Mouse (Mus musculus) hindbrain, embryonic 13.5 days (tissue): Measurements from ENCODE around the gene Slc35a5. TPM values are rescaled to one million over a fixed set of nuclear protein-coding genes. Genes with fewer than 3 reads are reported as not detected.

Experiments used
- ATAC-seq: fragments of 200-750 bp; cut with Nextera tagmentation; 2 replicates; pipeline ENCODE4 v1.8.0; 2017; ENCODE audit warnings: moderate TSS enrichment; ENCODE audit not compliant: low FRiP score
- H3K27ac ChIP-seq: fragments of 300-500 bp; sonication (generic); 2 replicates; pipeline ENCODE4 v1.5.1; 2015; ENCODE audit warnings: inconsistent platforms, mild to moderate bottlenecking, moderate library complexity
- H3K27me3 ChIP-seq: fragments of 300-500 bp; sonication (generic); 2 replicates; pipeline ENCODE4 v1.6.1; 2015; ENCODE audit warnings: mild to moderate bottlenecking, inconsistent platforms
- H3K36me3 ChIP-seq: fragments of 300-500 bp; sonication (generic); 2 replicates; pipeline ENCODE4 v1.6.1; 2015; ENCODE audit warnings: mild to moderate bottlenecking, inconsistent platforms
- H3K4me1 ChIP-seq: fragments of 300-500 bp; sonication (generic); replicated peaks from 2 replicates; pipeline ENCODE4 v1.6.1; 2015; ENCODE audit warnings: inconsistent platforms
- H3K4me2 ChIP-seq: fragments of 300-500 bp; sonication (generic); 2 replicates; pipeline ENCODE4 v1.6.1; 2015; ENCODE audit warnings: inconsistent platforms, mild to moderate bottlenecking, moderate library complexity
- H3K4me3 ChIP-seq: fragments of 300-500 bp; sonication (generic); 2 replicates; pipeline ENCODE4 v1.5.1; 2015; ENCODE audit warnings: mild to moderate bottlenecking, inconsistent platforms
- H3K9ac ChIP-seq: fragments of 300-500 bp; sonication (generic); 2 replicates; pipeline ENCODE4 v1.6.1; 2015; ENCODE audit warnings: mild to moderate bottlenecking, inconsistent platforms
- H3K9me3 ChIP-seq: fragments of 300-500 bp; sonication (generic); 2 replicates; pipeline ENCODE4 v1.6.1; 2016; ENCODE audit warnings: inconsistent platforms
- WGBS: fragments of 180-500 bp; shearing (Covaris S2); methylation state at CpG from one replicate; pipeline ENCODE4 v1.1.7; 2015; 5-methylcytosine and 5-hydroxymethylcytosine counted together
- polyA plus RNA-seq: library from polyadenylated mRNA; unstranded; fragments of >200 nt; fragmentation: Nextera tagmentation; extraction: Ambion mirVana; gene quantifications from 2 replicates; pipeline ENCODE4 v1.2.1, GENCODE M21; 2015

Gene Slc35a5
- polyA plus RNA-seq, 1 experiment from 2014 or later: 34.1 TPM

DNA sequence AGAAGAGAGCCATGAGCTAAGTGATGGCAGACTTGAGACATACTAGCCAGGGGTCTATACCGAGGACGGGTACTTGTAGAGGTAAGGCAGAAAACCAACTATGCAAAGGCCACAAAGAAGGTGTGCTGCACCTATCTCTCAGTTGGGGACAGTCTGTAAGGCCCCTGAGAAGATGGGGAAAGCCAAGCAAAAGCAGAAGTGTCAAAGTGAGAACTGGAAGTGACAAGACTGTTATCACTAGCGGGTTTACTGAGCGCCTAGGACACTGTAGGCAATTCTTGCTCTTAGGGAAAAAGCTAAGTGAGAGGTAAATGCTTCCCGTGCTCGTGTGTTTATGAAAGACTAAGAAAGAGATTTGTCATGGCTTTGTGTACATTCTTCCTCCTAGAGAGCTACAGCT is 13.4 kb downstream of the Slc35a5 start:
- H3K9me3 ChIP-seq: peaks cover 4% of the 10 kb centered on the region; the same call in 1 of the 2 replicates
- no peaks in the 10 kb centered on the region for H3K4me1 ChIP-seq
- peaks cover 83% of the 10 kb centered on the region for H3K36me3 ChIP-seq
- no peak overlapping the region for H3K4me2 ChIP-seq
- no peaks in the 10 kb centered on the region for H3K27me3 ChIP-seq
- WGBS: 90% methylated on average over 6 of the region's 6 CpGs
- H3K4me3 ChIP-seq: no peak overlapping the region
- no peak overlapping the region for H3K9ac ChIP-seq
- ATAC-seq: no peak
- no peak overlapping the region for H3K27ac ChIP-seq

DNA sequence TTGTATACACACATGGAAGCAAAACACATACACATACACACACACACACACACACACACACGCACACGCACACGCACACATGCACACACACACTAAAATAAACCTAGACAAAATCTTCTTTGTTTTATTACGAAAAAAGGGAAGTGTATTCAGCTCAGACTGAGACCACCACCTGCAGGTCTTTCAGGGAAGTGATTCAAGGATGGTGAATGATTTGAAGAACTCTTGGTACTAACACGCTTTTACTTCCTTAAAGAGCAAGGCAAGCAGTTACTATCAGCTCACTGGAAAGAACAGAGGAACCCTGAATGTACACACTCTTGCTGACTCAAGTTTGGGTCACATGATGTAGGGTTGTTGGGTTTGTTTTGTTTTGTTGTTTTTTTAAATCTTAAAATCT is 15.9 kb downstream of the Slc35a5 start:
- H3K27ac ChIP-seq: no peak overlapping the region
- no peak overlapping the region for H3K4me2 ChIP-seq
- no peaks in the 10 kb centered on the region for H3K4me1 ChIP-seq
- no peak overlapping the region for H3K4me3 ChIP-seq
- H3K27me3 ChIP-seq: no peaks in the 10 kb centered on the region
- H3K36me3 ChIP-seq: peaks cover 81% of the 10 kb centered on the region
- no peak overlapping the region for H3K9ac ChIP-seq
- ATAC-seq: no peak
- H3K9me3 ChIP-seq: peaks cover 13% of the 10 kb centered on the region; the same call in 1 of the 2 replicates
- WGBS: 96% methylated on average over 5 of the region's 5 CpGs

DNA sequence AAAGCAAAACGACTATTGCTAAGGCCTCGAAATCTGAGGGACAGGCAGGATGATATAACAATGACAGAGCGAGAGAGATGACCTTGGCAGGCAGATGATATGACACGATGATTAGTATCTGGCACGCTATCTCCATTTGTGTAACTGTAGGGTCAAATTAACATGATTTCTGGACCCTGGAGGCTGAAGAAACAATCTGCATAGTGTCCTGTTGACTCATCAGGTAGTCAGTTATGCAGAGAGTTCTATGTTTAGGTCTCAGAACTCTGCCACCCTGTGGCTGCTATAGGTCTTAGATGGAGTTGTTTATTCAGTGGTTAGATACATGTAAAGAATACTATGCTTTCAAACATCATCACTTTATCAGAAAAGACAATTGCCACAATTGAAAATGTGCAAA is 16.8 kb downstream of the Slc35a5 start:
- H3K4me3 ChIP-seq: no peak overlapping the region
- 97% methylated on average over 5 of the region's 5 CpGs for WGBS
- no peaks in the 10 kb centered on the region for H3K4me1 ChIP-seq
- H3K9me3 ChIP-seq: peaks cover 13% of the 10 kb centered on the region; the same call in 1 of the 2 replicates
- H3K27me3 ChIP-seq: no peaks in the 10 kb centered on the region
- H3K4me2 ChIP-seq: no peak overlapping the region
- peaks cover 73% of the 10 kb centered on the region for H3K36me3 ChIP-seq
- no peak overlapping the region for H3K27ac ChIP-seq
- no peak overlapping the region for H3K9ac ChIP-seq
- no peak for ATAC-seq

DNA sequence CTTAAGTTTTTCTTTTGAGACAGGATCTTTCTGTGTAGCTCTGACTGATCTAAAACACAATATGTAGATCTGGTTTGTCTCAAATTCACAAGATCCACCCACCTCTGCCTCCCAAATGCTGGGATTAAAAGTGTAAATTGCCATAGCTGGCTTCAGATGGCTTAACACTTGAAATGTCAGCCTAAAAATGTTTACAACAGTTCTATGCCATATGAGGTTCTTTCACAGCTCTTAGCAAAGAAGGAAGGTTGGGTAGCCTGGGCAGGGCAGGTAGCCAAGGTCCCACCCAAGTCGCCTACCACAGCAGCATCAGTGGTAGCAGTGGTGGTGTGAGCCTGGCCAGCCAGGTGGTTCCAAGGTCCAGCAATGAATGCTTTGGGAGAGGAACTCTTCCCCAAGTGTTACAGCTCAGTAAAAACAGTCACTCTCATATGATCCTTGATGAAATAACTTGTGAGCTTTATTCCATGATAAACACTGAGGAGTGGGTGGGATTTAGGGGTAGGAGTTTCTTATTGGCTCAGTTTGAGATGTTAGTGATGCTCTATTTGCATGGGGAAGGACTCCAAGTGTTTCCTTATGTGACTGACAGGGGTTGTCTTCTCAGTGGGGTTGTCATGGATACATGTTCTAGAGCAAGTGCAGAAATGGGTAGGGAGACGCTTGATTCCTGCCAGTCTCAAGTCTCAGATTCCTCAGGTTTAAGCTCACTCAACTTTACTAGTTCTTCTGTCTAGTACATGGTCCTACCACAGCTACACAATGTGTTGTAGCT is 30.4 kb downstream of the Slc35a5 start:
- Histone ChIP-seq H3K9ac (no peak overlapping the region), H3K4me3 (no peak overlapping the region), H3K4me2 (no peak overlapping the region), H3K27me3 (no peaks in the 10 kb centered on the region), H3K36me3 (no peaks in the 10 kb centered on the region), H3K27ac (no peak overlapping the region), H3K9me3 (no peaks in the 10 kb centered on the region), H3K4me1 (no peaks in the 10 kb centered on the region)
- 91% methylated on average over 2 of the region's 2 CpGs for WGBS
- ATAC-seq: no peak

DNA sequence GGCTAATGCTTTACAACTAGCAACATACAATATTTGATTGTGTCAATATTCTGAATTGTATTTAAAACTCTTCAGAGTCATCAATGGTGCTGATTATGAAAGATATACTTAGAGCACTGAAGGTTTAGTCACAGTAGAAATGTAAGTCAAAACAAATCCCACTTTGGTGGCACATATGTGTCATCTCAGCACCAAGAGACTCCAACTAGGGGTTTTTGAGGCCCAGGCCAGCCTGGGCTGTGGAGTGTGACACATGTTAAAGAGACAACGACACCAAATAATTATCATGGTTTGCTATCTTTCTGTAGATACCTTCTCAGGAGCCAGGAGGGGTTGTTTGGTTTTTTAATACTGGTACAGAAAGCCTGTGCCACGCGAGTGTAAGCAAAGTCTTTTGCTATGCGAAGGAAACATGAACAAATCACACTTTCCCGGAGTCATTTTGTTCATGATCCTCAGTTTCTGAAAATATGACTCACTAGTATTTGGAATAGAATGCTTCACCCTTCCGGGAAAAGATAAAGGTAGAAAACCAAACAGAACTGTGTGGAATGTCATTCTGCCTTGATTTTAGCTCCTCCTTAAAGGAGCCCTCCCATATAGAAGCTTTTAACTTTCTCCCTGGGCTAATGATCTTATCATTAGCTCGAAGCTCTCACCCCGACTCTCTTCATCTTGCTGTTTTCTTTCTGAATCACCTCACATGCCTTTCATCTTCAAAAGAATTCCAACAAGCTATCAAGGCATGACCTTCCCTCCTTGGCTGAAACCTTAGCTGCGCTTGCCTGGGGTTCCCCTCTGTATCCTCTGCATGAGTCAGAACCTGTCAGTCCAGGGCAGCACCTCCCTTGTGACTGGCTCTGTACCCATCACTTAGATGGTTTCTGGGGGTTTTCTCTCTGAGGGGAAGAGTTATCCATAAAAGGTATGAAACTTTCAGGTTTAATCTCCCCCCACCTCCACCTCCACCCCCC is 34.0 kb downstream of the Slc35a5 start:
- 81% methylated on average over 9 of the region's 9 CpGs for WGBS
- H3K27me3 ChIP-seq: no peaks in the 10 kb centered on the region
- no peak overlapping the region for H3K9ac ChIP-seq
- no peak overlapping the region for H3K4me3 ChIP-seq
- no peaks in the 10 kb centered on the region for H3K36me3 ChIP-seq
- H3K27ac ChIP-seq: no peak overlapping the region
- no peak overlapping the region for H3K4me2 ChIP-seq
- no peaks in the 10 kb centered on the region for H3K4me1 ChIP-seq
- no peak for ATAC-seq
- H3K9me3 ChIP-seq: no peaks in the 10 kb centered on the region

DNA sequence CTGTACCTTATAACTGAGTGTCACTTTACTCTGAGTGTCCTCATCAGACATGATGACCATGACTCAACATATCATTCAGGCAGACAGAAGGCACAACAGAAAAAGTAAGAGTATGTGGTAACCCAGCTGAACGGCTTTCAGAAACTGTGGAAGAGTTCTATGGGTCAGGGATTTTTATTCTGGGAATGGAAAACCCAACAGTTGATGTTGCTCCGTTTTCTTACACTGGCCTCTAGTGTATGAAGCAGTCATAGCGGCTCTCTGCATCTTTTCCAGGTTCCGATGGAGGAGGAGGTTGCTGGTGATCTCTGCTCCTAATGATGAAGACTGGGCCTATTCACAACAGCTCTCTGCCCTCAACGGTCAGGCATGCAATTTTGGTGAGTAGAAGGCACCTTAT is 35.9 kb downstream of the Slc35a5 start:
- Histone ChIP-seq H3K9me3 (no peaks in the 10 kb centered on the region), H3K4me3 (no peak overlapping the region), H3K27me3 (no peaks in the 10 kb centered on the region), H3K4me2 (no peak overlapping the region), H3K27ac (no peak overlapping the region), H3K36me3 (no peaks in the 10 kb centered on the region), H3K4me1 (no peaks in the 10 kb centered on the region), H3K9ac (no peak overlapping the region)
- 72% methylated on average over 5 of the region's 5 CpGs for WGBS
- ATAC-seq: no peak

DNA sequence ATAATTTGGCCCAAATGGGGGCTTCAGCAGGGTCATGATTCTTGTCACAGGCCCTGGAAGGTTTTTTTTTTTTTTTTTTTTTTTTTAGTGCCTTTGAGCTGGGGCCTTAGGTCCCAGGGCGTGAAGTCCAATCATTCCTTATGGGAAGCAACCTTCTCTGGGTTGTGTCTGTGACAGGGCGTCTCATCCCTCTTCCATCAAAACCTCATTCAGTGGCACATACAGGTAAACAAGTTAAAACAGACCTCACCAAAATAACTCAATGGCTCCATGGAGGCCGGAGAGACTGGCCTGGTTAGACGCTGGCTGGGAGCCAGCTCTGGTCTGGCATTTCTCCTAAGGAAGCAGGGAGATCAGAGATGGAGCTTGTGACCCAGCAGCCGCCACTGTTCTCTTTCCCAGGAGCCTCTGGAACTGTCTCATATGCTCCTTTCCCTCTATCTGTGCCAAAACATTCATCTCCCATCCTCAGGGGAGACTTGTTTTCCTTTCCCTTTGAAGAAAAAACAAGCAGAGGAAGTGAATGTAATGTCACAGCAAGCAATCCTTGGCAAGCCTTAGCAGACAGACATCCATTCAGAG is 37.6 kb downstream of the Slc35a5 start:
- WGBS: 69% methylated on average over 5 of the region's 5 CpGs
- H3K36me3 ChIP-seq: no peaks in the 10 kb centered on the region
- no peaks in the 10 kb centered on the region for H3K4me1 ChIP-seq
- ATAC-seq: no peak; the same call in 1 of the 2 replicates
- no peaks in the 10 kb centered on the region for H3K9me3 ChIP-seq
- no peaks in the 10 kb centered on the region for H3K27me3 ChIP-seq
- no peak overlapping the region for H3K27ac ChIP-seq
- no peak overlapping the region for H3K4me2 ChIP-seq
- no peak overlapping the region for H3K4me3 ChIP-seq
- no peak overlapping the region for H3K9ac ChIP-seq

DNA sequence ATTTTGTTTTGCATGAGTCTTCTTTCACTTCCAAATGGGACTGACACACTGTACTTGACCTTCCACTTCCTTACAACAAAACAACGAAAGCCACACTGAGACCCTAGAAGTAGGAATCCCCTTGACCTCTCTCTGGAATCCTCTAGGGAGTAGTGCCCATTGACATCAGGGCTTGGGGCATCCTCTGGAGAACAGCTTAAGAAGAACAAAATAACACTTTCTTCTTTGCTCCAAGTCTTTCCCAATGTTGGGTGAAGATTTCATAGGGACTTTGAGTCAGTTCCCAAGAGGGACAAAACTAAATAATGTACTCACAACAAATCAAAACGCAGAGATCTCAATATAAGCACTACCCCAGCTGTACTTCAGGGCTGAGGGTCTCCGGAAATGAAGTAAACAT is 39.7 kb downstream of the Slc35a5 start:
- Histone ChIP-seq H3K36me3 (no peaks in the 10 kb centered on the region), H3K27ac (no peak overlapping the region), H3K4me3 (no peak overlapping the region), H3K4me2 (no peak overlapping the region), H3K9me3 (no peaks in the 10 kb centered on the region), H3K27me3 (no peaks in the 10 kb centered on the region), H3K9ac (no peak overlapping the region), H3K4me1 (no peaks in the 10 kb centered on the region)
- WGBS: 78% methylated on average over 3 of the region's 3 CpGs
- no peak for ATAC-seq

DNA sequence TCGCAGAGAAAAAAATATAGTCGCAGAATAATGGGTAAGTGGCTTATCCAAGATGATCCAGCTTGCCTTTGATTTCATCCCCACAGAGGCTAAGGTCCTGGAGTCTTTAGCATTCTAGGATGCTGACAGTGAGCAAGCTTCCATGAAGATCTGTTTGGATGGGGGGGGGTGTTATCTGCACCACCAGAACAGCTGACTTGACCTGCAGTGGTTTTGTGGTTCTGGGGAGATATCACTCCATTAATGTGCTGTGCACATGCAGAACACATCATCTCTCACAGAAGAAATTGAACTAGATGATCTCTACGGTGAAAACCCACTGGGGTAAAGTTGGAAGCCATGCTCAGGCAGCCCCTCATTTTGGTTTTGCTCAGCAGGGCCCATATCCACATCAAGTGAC is 41.3 kb downstream of the Slc35a5 start:
- Histone ChIP-seq H3K4me1 (no peaks in the 10 kb centered on the region), H3K36me3 (no peaks in the 10 kb centered on the region), H3K9ac (no peak overlapping the region), H3K9me3 (no peaks in the 10 kb centered on the region), H3K27me3 (no peaks in the 10 kb centered on the region), H3K27ac (no peak overlapping the region), H3K4me3 (no peak overlapping the region), H3K4me2 (no peak overlapping the region)
- 94% methylated on average over 3 of the region's 3 CpGs for WGBS
- ATAC-seq: no peak

DNA sequence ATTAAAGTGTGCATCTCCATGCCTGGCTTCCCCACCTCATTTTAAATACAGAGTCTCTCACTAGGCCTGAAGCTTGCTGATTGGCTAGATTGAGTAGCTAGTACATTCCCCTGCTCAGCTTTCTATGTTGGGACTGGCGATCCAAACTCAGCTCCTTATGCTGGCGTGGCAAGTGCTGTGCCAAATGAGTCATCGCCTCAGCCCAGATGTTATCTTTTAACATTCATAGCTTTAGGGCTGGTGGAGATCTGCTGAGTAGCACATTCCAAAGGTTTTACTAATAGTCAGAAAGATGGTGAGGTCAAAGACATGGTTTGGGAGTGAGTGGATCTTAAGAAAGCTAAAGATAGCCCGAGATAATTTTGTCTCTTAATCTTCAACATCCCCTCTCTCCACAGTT is 48.0 kb downstream of the Slc35a5 start:
- WGBS: 78% methylated on average over 4 of the region's 4 CpGs
- H3K27me3 ChIP-seq: no peaks in the 10 kb centered on the region
- no peak overlapping the region for H3K4me3 ChIP-seq
- H3K9me3 ChIP-seq: no peaks in the 10 kb centered on the region
- H3K4me2 ChIP-seq: no peak overlapping the region
- no peak overlapping the region for H3K9ac ChIP-seq
- no peak overlapping the region for H3K27ac ChIP-seq
- no peaks in the 10 kb centered on the region for H3K4me1 ChIP-seq
- no peaks in the 10 kb centered on the region for H3K36me3 ChIP-seq
- no peak for ATAC-seq

DNA sequence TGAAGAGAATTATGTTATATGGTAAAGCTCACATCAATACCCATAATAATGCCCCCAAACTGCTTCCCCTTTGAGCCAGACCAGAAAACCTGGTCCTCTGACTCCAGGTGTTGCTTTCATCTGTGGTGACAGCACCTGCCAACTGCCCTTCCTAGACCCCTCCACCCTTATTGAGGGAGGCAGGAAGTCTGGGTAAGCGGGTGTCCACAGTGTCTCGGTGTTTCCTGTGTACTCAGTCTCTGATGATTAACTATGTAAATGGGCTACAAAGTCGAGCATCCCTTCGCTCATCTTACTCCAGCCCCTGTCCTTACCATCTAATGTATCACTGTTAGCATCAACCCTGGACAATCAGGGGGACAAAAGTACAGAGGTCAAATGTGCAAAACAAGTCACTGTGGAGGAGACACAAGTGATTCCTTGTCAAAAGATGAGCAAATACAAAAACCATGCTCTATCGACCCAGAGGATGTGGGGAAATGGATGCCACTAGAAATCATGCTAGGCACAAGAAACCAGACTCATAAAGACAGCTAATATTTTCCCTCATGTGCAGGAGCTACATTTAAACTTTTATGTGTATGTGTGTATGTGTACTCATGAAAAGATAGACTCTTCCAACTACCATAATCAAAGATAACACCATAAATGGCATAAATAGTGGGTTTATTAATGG is 50.2 kb downstream of the Slc35a5 start:
- Histone ChIP-seq H3K4me2 (no peak overlapping the region), H3K9ac (no peak overlapping the region), H3K36me3 (no peaks in the 10 kb centered on the region), H3K27me3 (no peaks in the 10 kb centered on the region), H3K9me3 (no peaks in the 10 kb centered on the region), H3K4me3 (no peak overlapping the region), H3K4me1 (no peaks in the 10 kb centered on the region), H3K27ac (no peak overlapping the region)
- ATAC-seq: no peak
- WGBS: 75% methylated on average over 5 of the region's 5 CpGs

DNA sequence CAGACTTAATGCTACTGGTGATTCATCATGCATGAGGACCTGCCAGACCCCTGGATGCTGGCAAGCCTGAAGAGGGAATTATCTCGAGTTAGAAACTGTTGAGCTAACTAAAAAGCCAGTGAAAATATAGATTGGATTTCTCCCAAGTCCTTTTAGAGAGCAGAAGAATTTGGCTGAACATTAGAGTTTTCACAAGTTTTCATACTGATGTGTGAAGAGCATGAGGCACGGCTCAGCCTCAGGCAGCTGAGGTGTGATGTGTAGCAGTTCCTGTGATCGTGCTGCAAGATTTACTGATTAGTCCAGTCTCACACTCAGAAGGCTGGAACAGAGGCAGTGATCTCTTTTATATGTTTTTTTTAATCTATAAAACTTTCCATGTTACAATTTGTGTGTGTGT is 53.5 kb downstream of the Slc35a5 start:
- Histone ChIP-seq H3K27me3 (no peaks in the 10 kb centered on the region), H3K9me3 (no peaks in the 10 kb centered on the region), H3K36me3 (no peaks in the 10 kb centered on the region), H3K4me1 (no peaks in the 10 kb centered on the region), H3K4me3 (no peak overlapping the region), H3K27ac (no peak overlapping the region), H3K4me2 (no peak overlapping the region), H3K9ac (no peak overlapping the region)
- no peak for ATAC-seq
- WGBS: 84% methylated on average over 3 of the region's 3 CpGs
